Mouse (Mus musculus) frontal cortex, postnatal 25 days (tissue): ENCODE results near the gene Cdh10.

Experiments
- DNase-seq, 2 experiments: peaks; one replicate each; pipeline ENCODE4 v3.0.0; 2022; ENCODE audit warnings: low spot score in 2 of 2

Cdh10 gene

GRCm38 (mm10) chr15:18818185-18818973 is at the start of gene Cdh10:
Cdh10 (plus strand) TSS chr15:18818947.
- peak; percentile 53 to 54 for DNase-seq

GRCm38 (mm10) chr15:18809148-18809827 is 9.5 kb upstream of the Cdh10 start:
- DNase-seq = no peak

GRCm38 (mm10) chr15:18817707-18818106 is 1.0 kb upstream of the Cdh10 start:
- DNase-seq = no peak

- DNase-seq = no peak
Observed at GRCm38 (mm10) chr15:18820226-18820625, 1.5 kb downstream of the Cdh10 start.

GRCm38 (mm10) chr15:18821114-18821756 is 2.5 kb downstream of the Cdh10 start:
- DNase-seq = peak; percentile 92 to 97

GRCm38 (mm10) chr15:18823420-18823819 is 4.7 kb downstream of the Cdh10 start:
- DNase-seq = no peak

- DNase-seq = no peak
Observed at GRCm38 (mm10) chr15:18832263-18832662, 13.5 kb downstream of the Cdh10 start.

- no peak for DNase-seq
Observed at GRCm38 (mm10) chr15:18841769-18842168, 23.0 kb downstream of the Cdh10 start.

- DNase-seq = no peak
Observed at GRCm38 (mm10) chr15:18844807-18845206, 26.1 kb downstream of the Cdh10 start.

GRCm38 (mm10) chr15:18850497-18850896 is 31.8 kb downstream of the Cdh10 start:
- no peak for DNase-seq

- DNase-seq = no peak
Observed at GRCm38 (mm10) chr15:18858135-18858534, 39.4 kb downstream of the Cdh10 start.

- no peak for DNase-seq
Observed at GRCm38 (mm10) chr15:18869871-18870270, 51.1 kb downstream of the Cdh10 start.

GRCm38 (mm10) chr15:18881467-18881866 is 62.7 kb downstream of the Cdh10 start:
- no peak for DNase-seq

- DNase-seq = no peak
Observed at GRCm38 (mm10) chr15:18886673-18887072, 67.9 kb downstream of the Cdh10 start.

- DNase-seq = no peak
Observed at GRCm38 (mm10) chr15:18888912-18889311, 70.2 kb downstream of the Cdh10 start.

GRCm38 (mm10) chr15:18890358-18890757 is 71.6 kb downstream of the Cdh10 start:
- DNase-seq = no peak

GRCm38 (mm10) chr15:18900776-18901175 is 82.0 kb downstream of the Cdh10 start:
- no peak for DNase-seq

- no peak for DNase-seq
Observed at GRCm38 (mm10) chr15:18904131-18904530, 85.4 kb downstream of the Cdh10 start.

GRCm38 (mm10) chr15:18910612-18911011 is 91.9 kb downstream of the Cdh10 start:
- DNase-seq = no peak

GRCm38 (mm10) chr15:18925392-18926117 is 106.8 kb downstream of the Cdh10 start:
- no peak for DNase-seq

- DNase-seq = no peak
Observed at GRCm38 (mm10) chr15:18926964-18927363, 108.2 kb downstream of the Cdh10 start.

- DNase-seq = no peak
Observed at GRCm38 (mm10) chr15:18952266-18952665, 133.5 kb downstream of the Cdh10 start.
